Comparison of ENCODE assay signal across 8 mouse cellular contexts in genomic region chr6:121560852-121561251, GRCm38 (mm10).
DNase-seq lines count a peak whose midpoint lies in the region; ATAC-seq lines count a peak whose summit lies in the region.

No protein-coding gene starts in this region.

- ATAC-seq in common myeloid progenitor, adult 5-6 weeks (replicated peaks; ENCODE audit: low read depth, poor library complexity, severe bottlenecking), result peak; percentile 56; the same call in 1 of the 2 replicates
- ATAC-seq in hindbrain, embryonic 14.5 days (ENCODE audit: low FRiP score), result no peak
- ATAC-seq in midbrain, embryonic 16.5 days, result peak; percentile 78
- no peak for ATAC-seq in activated CD4-positive, CD25-positive, alpha-beta regulatory T cell, adult 4 months

- intact Hi-C loops in heart, postnatal 10 days (cut with DNase I), result loop anchor here (2.0 kb wide), 1 partner anchor 744 kb away; no protein-coding TSS in a partner anchor

- H3K27me3 ChIP-seq in hindbrain, embryonic 14.5 days (ENCODE audit: control insufficient read depth, insufficient read depth, low read length), result no peaks in the 10 kb centered on the region
- no peaks in the 10 kb centered on the region for H3K27me3 ChIP-seq in midbrain, embryonic 16.5 days (ENCODE audit: control insufficient read depth, insufficient read depth, low read depth, low read length)

- no peak overlapping the region for H3K4me3 ChIP-seq in hindbrain, embryonic 14.5 days (replicated peaks; ENCODE audit: low read length)
- H3K4me3 ChIP-seq in midbrain, embryonic 16.5 days (ENCODE audit: low read depth, low read length), result no peak overlapping the region

- no peaks in the 10 kb centered on the region for H3K4me1 ChIP-seq in hindbrain, embryonic 14.5 days (replicated peaks; ENCODE audit: control insufficient read depth, insufficient read depth, low read length)
- no peaks in the 10 kb centered on the region for H3K4me1 ChIP-seq in midbrain, embryonic 16.5 days (ENCODE audit: control insufficient read depth, insufficient read depth, low read length)

- H3K9ac ChIP-seq in hindbrain, embryonic 14.5 days, result no peak overlapping the region
- no peak overlapping the region for H3K9ac ChIP-seq in midbrain, embryonic 16.5 days (ENCODE audit: low read depth, low read length)

- DNase-seq in heart, postnatal 10 days, result peak; percentile 23 to 41
- DNase-seq in heart, adult 11 months, result no peak
- peak; percentile 49 for DNase-seq in WW6 (ENCODE audit: low read depth, low spot score)
- DNase-seq in hindbrain, embryonic 14.5 days (ENCODE audit: low spot score), result peak; percentile 73
- peak; percentile 38 for DNase-seq in left cerebral cortex, adult 11 months (ENCODE audit: low spot score)

- no peak overlapping the region for H3K4me2 ChIP-seq in hindbrain, embryonic 14.5 days (replicated peaks)
- no peak overlapping the region for H3K4me2 ChIP-seq in midbrain, embryonic 16.5 days (ENCODE audit: low read length)

- WGBS in hindbrain, embryonic 14.5 days, result 2% methylated on average over 3 of the region's 3 CpGs
- 5% methylated on average over 3 of the region's 3 CpGs for WGBS in midbrain, embryonic 16.5 days

- H3K9me3 ChIP-seq in hindbrain, embryonic 14.5 days (ENCODE audit: control insufficient read depth, low read length), result no peaks in the 10 kb centered on the region
- H3K9me3 ChIP-seq in midbrain, embryonic 16.5 days (replicated peaks; ENCODE audit: control insufficient read depth, low read length, poor library complexity, severe bottlenecking), result no peaks in the 10 kb centered on the region

- no peaks in the 10 kb centered on the region for H3K36me3 ChIP-seq in hindbrain, embryonic 14.5 days (replicated peaks; ENCODE audit: control insufficient read depth, insufficient read depth)
- no peaks in the 10 kb centered on the region for H3K36me3 ChIP-seq in midbrain, embryonic 16.5 days (ENCODE audit: control insufficient read depth, insufficient read depth, low read length)

- no peak overlapping the region for H3K27ac ChIP-seq in hindbrain, embryonic 14.5 days
- H3K27ac ChIP-seq in midbrain, embryonic 16.5 days (ENCODE audit: low read length), result no peak overlapping the region

Comparison
In these comparisons a context has a peak if more than half of its experiments do, and no peak if none do; other contexts are left out.
1. ATAC-seq: peak in common myeloid progenitor, adult 5-6 weeks (single experiment) and midbrain, embryonic 16.5 days (single experiment); none in hindbrain, embryonic 14.5 days (single experiment) and activated CD4-positive, CD25-positive, alpha-beta regulatory T cell, adult 4 months (single experiment).